In the genomic region with DNA sequence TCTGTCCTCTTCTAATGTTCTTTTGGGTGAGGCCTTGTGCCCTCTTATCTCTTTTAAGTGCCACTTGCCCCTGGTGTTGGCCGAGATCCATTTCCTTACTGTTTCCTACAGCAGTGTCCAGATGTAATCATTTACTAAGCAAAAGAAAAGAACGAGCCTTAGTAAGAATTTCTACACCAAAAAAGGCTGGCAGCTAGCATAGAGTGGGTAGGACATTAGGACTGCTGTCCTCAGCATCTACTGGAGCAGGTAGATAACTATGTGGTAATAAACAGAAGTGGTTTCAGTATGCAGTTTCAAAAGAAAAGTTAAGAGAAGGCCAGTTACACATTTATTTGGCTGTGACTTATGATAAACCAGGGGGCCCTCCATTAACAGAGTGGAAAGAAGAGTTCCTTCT, we compare ENCODE assay signal across 13 mouse cellular contexts. TPM values are rescaled to one million over a fixed set of nuclear protein-coding genes. Genes with fewer than 3 reads are reported as not detected.
A peak's percentile ranks its signal among the peaks of the same experiment; 100 is the strongest.
DNase-seq lines count a peak whose midpoint lies in the region; ATAC-seq and TF ChIP-seq lines count a peak whose summit lies in the region.
"Had no signal": no experiment of that assay in that cellular context is flagged by ENCODE, and none has a peak within 500 bp of the region (broad histone marks: within the 10 kb centered on the region; RNA-seq: fewer than 3 reads in every experiment).

No protein-coding gene starts in this region.

- TF ChIP-seq EP300 in lung, postnatal 0 days (IDR thresholded peaks at IDR 0.05) = peak; percentile 16; the same call in 1 of the 2 replicates

- H3K4me2 ChIP-seq in forebrain, embryonic 15.5 days (replicated peaks) = 0 out of 2 replicates have a peak overlapping the region, but pooled peaks have one; percentile 72
- no peak overlapping the region for H3K4me2 ChIP-seq in lung, postnatal 0 days (replicated peaks; ENCODE audit: low read depth, low read length)
- no peak overlapping the region for H3K4me2 ChIP-seq in kidney, postnatal 0 days (ENCODE audit: low read length)

- H3K4me1 ChIP-seq in forebrain, embryonic 15.5 days = peaks cover 18% of the 10 kb centered on the region
- peaks cover 15% of the 10 kb centered on the region for H3K4me1 ChIP-seq in forebrain, embryonic 10.5 days
- peaks cover 10% of the 10 kb centered on the region; the same call in 1 of the 2 replicates for H3K4me1 ChIP-seq in lung, postnatal 0 days (ENCODE audit: insufficient read depth, low read depth, low read length)
- peaks cover 8% of the 10 kb centered on the region; the same call in 1 of the 2 replicates for H3K4me1 ChIP-seq in lung, adult 2 months (ENCODE audit: control insufficient read depth, insufficient read depth, low read length)
- H3K4me1 ChIP-seq in kidney, postnatal 0 days (replicated peaks; ENCODE audit: insufficient read depth, low read length) = peaks cover 10% of the 10 kb centered on the region

- ATAC-seq in forebrain, embryonic 15.5 days (replicated peaks) = no peak
- ATAC-seq in lung, postnatal 0 days = peak; percentile 39
- ATAC-seq in kidney, postnatal 0 days (replicated peaks; ENCODE audit: low FRiP score, low read depth) = 0 out of 2 replicates have a peak, but pooled peaks have one; percentile 21

- no peaks in the 10 kb centered on the region for H3K9me3 ChIP-seq in forebrain, embryonic 15.5 days
- H3K9me3 ChIP-seq in forebrain, embryonic 10.5 days = no peaks in the 10 kb centered on the region
- H3K9me3 ChIP-seq in lung, postnatal 0 days (ENCODE audit: low read length) = no peaks in the 10 kb centered on the region
- H3K9me3 ChIP-seq in kidney, postnatal 0 days (replicated peaks; ENCODE audit: low read length) = no peaks in the 10 kb centered on the region
- H3K9me3 ChIP-seq: forebrain, embryonic 12.5 days had no signal

- TF ChIP-seq CTCF in lung, postnatal 0 days (IDR thresholded peaks at IDR 0.05) = no peak
- TF ChIP-seq CTCF in lung, adult 2 months (IDR thresholded peaks at IDR 0.05; ENCODE audit: insufficient read depth, low read length) = no peak
- no peak for TF ChIP-seq CTCF in kidney, postnatal 0 days (IDR thresholded peaks at IDR 0.05; ENCODE audit: low read depth)

- no peak overlapping the region for H3K4me3 ChIP-seq in forebrain, embryonic 15.5 days
- H3K4me3 ChIP-seq in forebrain, embryonic 10.5 days = no peak overlapping the region
- H3K4me3 ChIP-seq in lung, postnatal 0 days (ENCODE audit: low read depth, low read length) = no peak overlapping the region
- H3K4me3 ChIP-seq in lung, adult 2 months (replicated peaks; ENCODE audit: extremely low read depth, low read depth, low read length) = no peak overlapping the region
- no peak overlapping the region for H3K4me3 ChIP-seq in kidney, postnatal 0 days (replicated peaks; ENCODE audit: low read depth, low read length)

- WGBS in forebrain, embryonic 15.5 days = 89% methylated on average over 2 of the region's 2 CpGs
- 92% methylated on average over 2 of the region's 2 CpGs for WGBS in forebrain, embryonic 10.5 days
- 38% methylated on average over 2 of the region's 2 CpGs for WGBS in lung, postnatal 0 days
- WGBS in lung, adult 2 months = 33% methylated on average over 2 of the region's 2 CpGs
- WGBS in kidney, postnatal 0 days = 62% methylated on average over 2 of the region's 2 CpGs

- no peak overlapping the region for H3K9ac ChIP-seq in forebrain, embryonic 15.5 days (replicated peaks)
- no peak overlapping the region for H3K9ac ChIP-seq in lung, postnatal 0 days (replicated peaks; ENCODE audit: low read depth)
- H3K9ac ChIP-seq in kidney, postnatal 0 days (ENCODE audit: low read depth, low read length) = no peak overlapping the region

- peaks cover 29% of the 10 kb centered on the region for H3K36me3 ChIP-seq in forebrain, embryonic 15.5 days
- H3K36me3 ChIP-seq in forebrain, embryonic 10.5 days (replicated peaks) = peaks cover 48% of the 10 kb centered on the region
- peaks cover 17% of the 10 kb centered on the region; the same call in 1 of the 2 replicates for H3K36me3 ChIP-seq in lung, postnatal 0 days (ENCODE audit: insufficient read depth, low read length)
- H3K36me3 ChIP-seq in kidney, postnatal 0 days (ENCODE audit: insufficient read depth, low read length) = peaks cover 34% of the 10 kb centered on the region

- no peak for DNase-seq in forebrain, embryonic 10.5 days (ENCODE audit: extremely low spot score, low spot score)
- peak; percentile 57 for DNase-seq in lung, postnatal 0 days (ENCODE audit: low spot score)
- DNase-seq in lung, adult 2 months = no peak
- no peak for DNase-seq in kidney, postnatal 0 days (ENCODE audit: low spot score)
- peak; percentile 26 for DNase-seq in lung, postnatal 25 days (ENCODE audit: low spot score)
- DNase-seq in adrenal gland, adult 8-10 months = no peak
- DNase-seq in layer of hippocampus, adult 9-10 months (ENCODE audit: low spot score) = no peak
- DNase-seq: heart, adult 11 months; heart, postnatal 14 days had no signal

- no peak for TF ChIP-seq POLR2A in lung, adult 2 months (IDR thresholded peaks at IDR 0.05; ENCODE audit: borderline replicate concordance, extremely low read depth, low read depth, low read length)

- H3K27me3 ChIP-seq in forebrain, embryonic 15.5 days = no peaks in the 10 kb centered on the region
- no peaks in the 10 kb centered on the region for H3K27me3 ChIP-seq in forebrain, embryonic 10.5 days (ENCODE audit: poor library complexity, severe bottlenecking)
- no peaks in the 10 kb centered on the region for H3K27me3 ChIP-seq in lung, postnatal 0 days (replicated peaks; ENCODE audit: insufficient read depth, low read length)
- no peaks in the 10 kb centered on the region for H3K27me3 ChIP-seq in kidney, postnatal 0 days (ENCODE audit: insufficient read depth, low read length)
- H3K27me3 ChIP-seq: forebrain, embryonic 12.5 days had no signal

- no peak overlapping the region for H3K27ac ChIP-seq in forebrain, embryonic 15.5 days (replicated peaks)
- no peak overlapping the region for H3K27ac ChIP-seq in forebrain, embryonic 10.5 days
- no peak overlapping the region for H3K27ac ChIP-seq in lung, postnatal 0 days (ENCODE audit: low read length)
- H3K27ac ChIP-seq in kidney, postnatal 0 days = peak overlapping the region; percentile 44; the same call in 1 of the 2 replicates
- H3K27ac ChIP-seq: forebrain, embryonic 12.5 days had no signal

RNA-seq across cellular contexts. Expression of gene Lztr1, which starts 2.2 kb away (rescaled TPM):
- 120 and 133 TPM in 2 replicates for polyA plus RNA-seq in forebrain, embryonic 15.5 days (2015; fragmentation: Nextera tagmentation; extraction: Ambion mirVana)
- polyA plus RNA-seq in forebrain, embryonic 10.5 days (2016; fragmentation: Nextera tagmentation; extraction: Ambion mirVana) = 78.1 and 92.3 TPM in 2 replicates
- polyA plus RNA-seq in lung, postnatal 0 days (2015; fragmentation: Nextera tagmentation; extraction: Ambion mirVana) = 63.3 and 64.7 TPM in 2 replicates
- 243 and 247 TPM in 2 replicates for polyA plus RNA-seq in lung, adult 2 months (2012; rRNA removed)
- polyA plus RNA-seq in kidney, postnatal 0 days (2015; fragmentation: Nextera tagmentation; extraction: Ambion mirVana) = 65.7 and 73.4 TPM in 2 replicates
- total RNA-seq in adrenal gland, adult 8-10 months (2022) = 100 to 1,000 TPM in 2 of 4 experiments, 10 to 100 TPM in 2; 64.4 to 118 (median 88.8) TPM

RNA-seq across cellular contexts. Expression of gene Thap7, which starts 20.2 kb away (rescaled TPM):
- 65.8 and 67.7 TPM in 2 replicates for polyA plus RNA-seq in forebrain, embryonic 15.5 days (2015; fragmentation: Nextera tagmentation; extraction: Ambion mirVana)
- 51.7 and 53.4 TPM in 2 replicates for polyA plus RNA-seq in forebrain, embryonic 10.5 days (2016; fragmentation: Nextera tagmentation; extraction: Ambion mirVana)
- polyA plus RNA-seq in lung, postnatal 0 days (2015; fragmentation: Nextera tagmentation; extraction: Ambion mirVana) = 49.5 and 53.4 TPM in 2 replicates
- polyA plus RNA-seq in lung, adult 2 months (2012; rRNA removed) = 87.3 and 90.4 TPM in 2 replicates
- 58.6 and 62.8 TPM in 2 replicates for polyA plus RNA-seq in kidney, postnatal 0 days (2015; fragmentation: Nextera tagmentation; extraction: Ambion mirVana)
- 10 to 100 TPM; 40.6 to 51.2 (median 45.5) TPM for total RNA-seq in adrenal gland, adult 8-10 months (2022)

RNA-seq across cellular contexts. Expression of gene Aifm3, which starts 21.3 kb away (rescaled TPM):
- polyA plus RNA-seq in forebrain, embryonic 15.5 days (2015; fragmentation: Nextera tagmentation; extraction: Ambion mirVana) = 8.0 and 10.6 TPM in 2 replicates
- 1.3 and 2.8 TPM in 2 replicates for polyA plus RNA-seq in forebrain, embryonic 10.5 days (2016; fragmentation: Nextera tagmentation; extraction: Ambion mirVana)
- 2.8 and 3.5 TPM in 2 replicates for polyA plus RNA-seq in lung, postnatal 0 days (2015; fragmentation: Nextera tagmentation; extraction: Ambion mirVana)
- polyA plus RNA-seq in lung, adult 2 months (2012; rRNA removed) = 2.5 and 2.6 TPM in 2 replicates
- 1.4 and 2.4 TPM in 2 replicates for polyA plus RNA-seq in kidney, postnatal 0 days (2015; fragmentation: Nextera tagmentation; extraction: Ambion mirVana)
- 10 to 100 TPM in 3 of 4 experiments, 1 to 10 TPM in 1; 7.9 to 47.0 (median 29.0) TPM for total RNA-seq in adrenal gland, adult 8-10 months (2022)

RNA-seq across cellular contexts. Expression of gene Lrrc74b, which starts 50.4 kb away (rescaled TPM):
- polyA plus RNA-seq in forebrain, embryonic 15.5 days (2015; fragmentation: Nextera tagmentation; extraction: Ambion mirVana) = 0.33 and 0.89 TPM in 2 replicates
- 0.26 and 0.51 TPM in 2 replicates for polyA plus RNA-seq in forebrain, embryonic 10.5 days (2016; fragmentation: Nextera tagmentation; extraction: Ambion mirVana)
- 5.3 and 7.7 TPM in 2 replicates for polyA plus RNA-seq in lung, postnatal 0 days (2015; fragmentation: Nextera tagmentation; extraction: Ambion mirVana)
- 7.3 and 9.5 TPM in 2 replicates for polyA plus RNA-seq in lung, adult 2 months (2012; rRNA removed)
- polyA plus RNA-seq in kidney, postnatal 0 days (2015; fragmentation: Nextera tagmentation; extraction: Ambion mirVana) = 0.20 and 0.26 TPM in 2 replicates
- total RNA-seq in adrenal gland, adult 8-10 months (2022) = under 1 TPM in 3 of 4 experiments, not detected in 1; 0.12 to 0.46 (median 0.34) TPM
- total RNA-seq: adrenal gland, adult 18-20 months had no signal

RNA-seq across cellular contexts. Expression of gene P2rx6, which starts 51.0 kb away (rescaled TPM):
- 1.1 and 1.9 TPM in 2 replicates for polyA plus RNA-seq in forebrain, embryonic 15.5 days (2015; fragmentation: Nextera tagmentation; extraction: Ambion mirVana)
- polyA plus RNA-seq in forebrain, embryonic 10.5 days (2016; fragmentation: Nextera tagmentation; extraction: Ambion mirVana) = 0.46 and 0.62 TPM in 2 replicates
- 3.3 and 3.6 TPM in 2 replicates for polyA plus RNA-seq in lung, postnatal 0 days (2015; fragmentation: Nextera tagmentation; extraction: Ambion mirVana)
- 10.7 and 12.7 TPM in 2 replicates for polyA plus RNA-seq in lung, adult 2 months (2012; rRNA removed)
- 0.62 and 0.74 TPM in 2 replicates for polyA plus RNA-seq in kidney, postnatal 0 days (2015; fragmentation: Nextera tagmentation; extraction: Ambion mirVana)
- 1 to 10 TPM in 2 of 4 experiments, under 1 TPM in 2; 0.55 to 2.9 (median 1.6) TPM for total RNA-seq in adrenal gland, adult 8-10 months (2022)
- total RNA-seq: megakaryocyte-erythroid progenitor cell, adult 5-6 weeks had no signal

Comparison
In these comparisons a context has a peak if more than half of its experiments do, and no peak if none do; other contexts are left out.
1. DNase-seq: peak in lung, postnatal 0 days (single experiment) and lung, postnatal 25 days (single experiment); none in forebrain, embryonic 10.5 days (single experiment), lung, adult 2 months (single experiment), kidney, postnatal 0 days (single experiment), adrenal gland, adult 8-10 months (single experiment) and layer of hippocampus, adult 9-10 months (single experiment).